Mouse (Mus musculus): ENCODE measurements around the gene Gpr12.
A peak's percentile ranks its signal among the peaks of the same experiment; 100 is the strongest.
"Not testable (repeated sequence)": the region's sequence is repeated elsewhere in the genome, so short reads cannot be mapped to it uniquely, and the experiment has no call there.

Gpr12 gene

DNA sequence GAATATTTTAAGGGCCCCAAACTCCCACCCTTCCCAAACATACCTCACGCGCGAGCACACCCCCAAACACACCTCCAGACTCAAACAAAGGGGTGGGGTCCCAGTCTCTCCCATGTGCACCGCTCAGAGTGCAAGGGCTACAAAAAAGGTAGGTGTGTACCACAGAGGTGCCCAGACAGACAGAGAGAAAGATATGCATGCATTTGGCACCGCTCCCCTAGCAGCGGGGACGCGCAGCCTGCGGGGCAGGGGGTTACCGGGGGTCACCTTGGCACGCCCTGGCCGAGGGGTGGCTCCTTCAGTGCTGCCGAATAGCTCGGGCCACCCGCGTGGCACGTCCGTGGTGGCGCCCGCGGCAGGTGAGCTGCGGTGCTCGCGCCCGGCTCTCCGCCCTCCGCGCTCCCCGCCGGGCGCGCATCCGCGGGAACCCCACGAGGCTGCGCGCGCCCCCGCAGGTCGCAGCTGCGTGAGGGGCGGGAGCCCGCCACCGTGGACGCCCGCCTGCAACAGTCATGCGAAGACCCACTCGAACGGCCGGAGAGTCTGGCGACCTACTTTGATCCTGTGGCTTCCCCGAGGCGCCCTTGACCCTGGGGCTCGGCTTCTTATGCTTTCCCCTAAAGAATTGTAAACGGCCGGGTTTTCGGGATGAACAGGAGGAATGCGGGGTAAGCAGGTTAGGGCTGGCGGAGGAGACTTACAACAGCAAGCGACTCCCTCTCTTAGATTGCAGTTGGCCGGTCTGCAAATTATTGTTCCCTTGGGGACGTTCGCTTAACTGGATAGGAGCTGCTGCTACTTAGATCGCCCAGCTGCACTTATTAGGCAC is at the start of gene Gpr12:
TSS of gene Gpr12 (minus strand) at position 762 of the 829 bp plus-strand sequence.
- peak; percentile 69 for DNase-seq (ENCODE audit: low read depth, low spot score)

DNA sequence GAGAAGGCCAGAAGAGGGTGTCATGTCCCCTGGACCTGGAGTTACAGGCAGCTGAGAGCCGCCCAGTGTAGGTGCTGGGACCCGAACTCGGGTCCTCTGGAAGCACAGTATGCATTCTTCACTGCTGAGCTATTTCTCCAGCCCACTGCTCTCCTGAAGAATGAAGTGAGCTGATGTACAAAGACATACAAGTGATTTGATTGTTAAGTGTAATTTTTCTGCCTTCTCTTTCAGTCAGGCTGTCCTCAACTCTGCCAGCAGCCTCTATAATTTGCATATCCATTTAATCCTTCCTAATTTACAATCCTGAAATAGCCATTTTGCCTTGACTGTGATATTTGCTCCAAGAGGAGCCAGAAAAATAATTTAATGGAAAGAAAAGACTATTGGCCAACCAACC is 46.6 kb upstream of the Gpr12 start:
- DNase-seq (ENCODE audit: low read depth, low spot score), result no peak

GRCm38 (mm10) chr5:146630961-146631360 is 45.9 kb upstream of the Gpr12 start:
- DNase-seq (ENCODE audit: low read depth, low spot score), result no peak

DNA sequence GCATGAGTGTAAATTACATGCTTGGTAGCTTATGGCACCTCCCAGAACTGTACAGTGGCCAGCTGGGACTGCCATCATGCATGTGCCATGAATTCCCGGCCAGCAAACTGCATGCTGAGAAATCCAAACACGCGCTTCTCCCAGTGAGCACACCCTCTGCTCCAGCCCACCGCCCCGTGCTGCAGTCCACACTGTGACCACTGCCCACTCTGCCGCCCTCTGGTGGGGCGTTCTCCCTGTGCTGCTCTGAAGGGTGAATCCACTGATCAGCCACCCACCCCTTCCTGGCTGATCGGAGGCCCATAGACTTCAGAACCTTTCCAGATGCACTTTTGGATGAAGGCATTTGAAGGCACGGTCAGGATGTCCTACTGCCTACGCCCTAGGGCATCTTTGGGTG is 44.6 kb upstream of the Gpr12 start:
- peak; percentile 9 for DNase-seq (ENCODE audit: low read depth, low spot score)

- DNase-seq (ENCODE audit: low read depth, low spot score), result no peak
Observed at GRCm38 (mm10) chr5:146628804-146629203, 43.8 kb upstream of the Gpr12 start.

- DNase-seq (ENCODE audit: low read depth, low spot score), result no peak
Observed at GRCm38 (mm10) chr5:146627901-146628300, 42.9 kb upstream of the Gpr12 start.

GRCm38 (mm10) chr5:146625635-146626311 is 40.7 kb upstream of the Gpr12 start:
- no peak for DNase-seq (ENCODE audit: low read depth, low spot score)

GRCm38 (mm10) chr5:146611830-146612229 is 26.8 kb upstream of the Gpr12 start:
- DNase-seq (ENCODE audit: low read depth, low spot score), result no peak

DNA sequence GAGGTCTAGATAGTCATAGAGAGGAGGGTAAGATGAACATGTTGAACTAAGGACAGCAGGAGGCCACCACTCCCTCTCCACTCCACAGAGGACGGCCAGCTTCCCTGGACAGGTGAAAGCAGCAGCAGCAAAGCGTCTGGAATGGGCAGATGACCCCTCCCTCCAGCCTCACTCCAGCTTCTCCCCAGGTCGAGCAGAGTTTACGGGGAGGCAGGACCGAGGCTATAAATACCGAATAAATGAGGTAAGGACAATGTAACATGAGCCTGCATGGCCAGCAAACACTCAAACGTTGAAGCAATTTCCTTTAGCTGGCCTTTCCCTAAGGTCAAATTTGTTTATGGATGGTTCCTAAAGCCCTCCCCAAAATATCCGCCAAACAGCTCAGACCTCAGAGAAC is 26.0 kb upstream of the Gpr12 start:
- DNase-seq (ENCODE audit: low read depth, low spot score), result no peak

DNA sequence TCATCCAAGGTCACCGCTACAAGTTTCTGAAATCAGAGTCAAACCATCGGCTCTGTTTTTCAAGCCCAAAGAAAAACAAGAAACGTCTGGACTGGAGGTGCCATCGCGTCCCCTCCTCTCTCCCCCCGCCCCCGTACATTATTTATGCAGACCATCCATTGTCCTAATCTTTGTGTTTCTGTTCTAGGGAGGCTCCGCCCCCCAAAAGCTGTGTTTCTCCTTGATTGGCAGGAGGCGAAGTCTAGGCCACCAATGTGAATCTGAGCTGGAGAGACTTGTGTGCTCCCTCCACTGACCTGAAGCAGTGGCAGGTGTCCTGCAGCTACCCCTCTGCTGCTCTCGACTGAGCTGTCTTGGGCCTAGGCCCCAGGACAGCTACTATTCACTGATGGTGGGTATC is 24.6 kb upstream of the Gpr12 start:
- DNase-seq (ENCODE audit: low read depth, low spot score), result peak; percentile 70

GRCm38 (mm10) chr5:146607816-146608215 is 22.8 kb upstream of the Gpr12 start:
- DNase-seq (ENCODE audit: low read depth, low spot score), result no peak

- DNase-seq (ENCODE audit: low read depth, low spot score), result no peak
Observed at GRCm38 (mm10) chr5:146606895-146607294, 21.9 kb upstream of the Gpr12 start.

GRCm38 (mm10) chr5:146606221-146606620 is 21.2 kb upstream of the Gpr12 start:
- DNase-seq (ENCODE audit: low read depth, low spot score), result no peak

DNA sequence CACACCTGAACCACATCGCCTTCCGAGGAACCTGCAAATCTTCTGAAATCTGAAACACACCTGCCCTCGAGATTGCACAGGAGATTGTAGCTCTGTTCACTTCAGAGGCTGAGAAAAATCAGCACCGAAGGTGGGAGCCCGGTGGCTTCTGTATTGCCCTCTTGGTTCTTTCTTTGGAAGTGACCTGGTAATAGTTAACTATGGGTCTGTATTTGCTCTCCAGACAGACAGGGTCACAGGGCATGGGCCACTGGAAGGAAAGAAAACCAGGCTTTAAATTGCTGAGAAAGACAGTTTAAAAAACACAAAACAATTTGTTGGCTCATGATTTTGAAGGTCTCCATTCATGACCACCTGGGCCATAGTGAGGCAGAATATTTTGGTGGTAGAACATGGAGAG is 14.9 kb upstream of the Gpr12 start:
- no peak for DNase-seq (ENCODE audit: low read depth, low spot score)

- DNase-seq (ENCODE audit: low read depth, low spot score), result not testable (repeated sequence)
Observed at GRCm38 (mm10) chr5:146599216-146599615, 14.2 kb upstream of the Gpr12 start.

DNA sequence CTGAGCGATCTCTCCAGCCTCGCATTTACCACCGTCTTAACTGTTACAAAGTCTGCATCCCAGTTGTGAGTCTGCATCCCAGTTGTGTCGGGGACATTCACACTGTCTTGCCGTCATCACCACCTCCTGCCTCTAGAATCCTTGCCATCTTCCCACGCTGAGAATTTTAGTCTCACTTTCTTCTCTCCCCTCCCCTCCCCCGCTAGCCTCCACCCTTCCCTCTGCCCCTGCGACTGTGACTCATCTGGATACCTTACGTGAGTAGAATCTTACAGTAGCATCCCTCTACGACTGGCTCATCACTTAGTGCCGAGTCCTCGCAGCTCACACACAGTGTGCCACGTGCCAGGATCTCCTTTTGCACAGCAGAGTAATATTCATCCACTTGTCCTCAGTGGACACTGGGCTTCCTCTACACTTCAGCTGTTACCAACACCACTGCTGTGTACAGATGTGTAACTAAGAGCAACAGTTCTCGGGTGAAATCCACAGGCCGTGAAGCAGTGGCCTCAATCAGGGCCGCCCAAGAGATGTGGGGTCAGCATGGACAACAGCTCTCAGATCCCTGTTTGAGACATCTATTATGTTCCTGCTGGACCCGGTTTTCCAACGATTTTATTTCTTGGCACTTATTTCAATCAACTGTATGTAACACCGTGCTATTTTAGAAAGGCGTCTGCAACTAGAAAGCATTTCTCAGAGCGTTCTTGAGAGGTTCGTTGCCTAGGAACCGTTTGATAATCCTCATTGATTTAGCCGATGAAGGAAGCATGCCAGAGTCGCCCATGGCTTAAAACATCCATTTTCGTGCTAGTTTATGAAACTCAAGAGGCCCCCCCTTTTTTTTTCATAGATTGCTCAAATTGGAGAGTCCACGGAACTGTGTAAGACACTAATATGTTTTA is 13.4 kb upstream of the Gpr12 start:
- no peak for DNase-seq (ENCODE audit: low read depth, low spot score)

- no peak for DNase-seq (ENCODE audit: low read depth, low spot score)
Observed at GRCm38 (mm10) chr5:146597503-146597874, 12.4 kb upstream of the Gpr12 start.

DNA sequence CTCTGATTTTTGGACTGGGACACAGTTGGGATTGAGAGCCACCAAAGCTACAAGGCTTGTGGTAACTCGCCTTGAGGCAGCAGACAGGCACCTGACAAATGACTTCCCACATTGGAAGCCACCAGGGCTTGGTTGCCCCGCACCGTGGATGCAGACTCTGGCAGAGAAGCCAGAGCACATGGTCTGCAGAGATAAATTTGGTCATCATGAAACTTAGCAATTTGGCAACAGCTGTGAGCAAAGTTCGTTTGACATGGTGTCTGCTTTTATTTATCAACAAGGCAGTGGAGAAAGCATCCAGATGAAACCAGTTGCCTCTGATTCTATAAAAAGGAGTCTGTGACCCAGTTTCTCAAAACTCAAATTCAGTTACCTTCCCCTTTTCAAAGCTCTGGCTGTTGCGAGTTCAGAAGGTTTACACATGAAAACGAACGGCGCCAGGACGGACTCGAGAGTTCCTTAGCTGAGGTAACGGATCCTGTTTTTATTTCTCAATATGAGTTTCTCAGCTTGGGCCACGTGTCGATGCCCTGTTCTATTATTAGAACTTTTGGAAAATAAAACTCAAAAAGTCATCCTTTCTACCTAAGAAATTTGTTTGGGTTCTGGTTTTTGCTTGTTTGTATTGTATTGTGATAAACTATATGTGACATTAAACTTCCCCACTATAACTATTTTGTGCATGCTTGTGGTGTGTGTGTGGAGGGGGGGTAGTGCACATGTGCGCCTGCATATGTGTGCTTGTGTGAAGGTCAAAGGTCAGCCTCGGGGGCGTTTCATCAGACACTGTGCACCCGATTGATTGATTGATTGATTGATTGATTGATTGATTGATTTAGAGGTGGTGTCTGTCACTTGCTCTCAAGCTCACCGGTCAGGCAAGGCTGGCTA is 11.8 kb upstream of the Gpr12 start:
- no peak for DNase-seq (ENCODE audit: low read depth, low spot score)

- DNase-seq (ENCODE audit: low read depth, low spot score), result no peak
Observed at GRCm38 (mm10) chr5:146592580-146592979, 7.5 kb upstream of the Gpr12 start.

DNA sequence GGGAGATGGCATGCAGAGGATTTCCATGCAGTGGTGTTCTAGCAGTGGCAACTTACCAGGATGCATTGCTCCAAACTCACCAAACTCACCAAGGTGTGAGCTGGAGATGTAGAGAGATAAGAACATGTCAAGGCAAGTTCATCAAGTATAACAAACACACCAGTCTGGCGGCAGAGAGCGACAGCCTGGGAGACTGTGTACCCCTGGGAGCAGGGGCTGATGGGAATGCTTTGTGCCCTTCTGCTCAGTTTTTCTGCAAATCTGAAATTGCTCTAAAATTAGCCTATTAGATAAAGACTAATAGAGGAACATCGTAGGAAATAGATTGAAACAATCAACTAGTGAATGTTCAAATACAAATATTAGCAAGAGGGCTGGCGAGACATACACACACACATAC is 6.6 kb upstream of the Gpr12 start:
- no peak for DNase-seq (ENCODE audit: low read depth, low spot score)

- DNase-seq (ENCODE audit: low read depth, low spot score), result no peak
Observed at GRCm38 (mm10) chr5:146590987-146591386, 5.9 kb upstream of the Gpr12 start.

Data from ZHBTc4 (cell line).